Mouse (Mus musculus): ENCODE results near the gene C1rl. TPM values are rescaled to one million over a fixed set of nuclear protein-coding genes. Genes with fewer than 3 reads are reported as not detected.
"Not testable (repeated sequence)": the region's sequence is repeated elsewhere in the genome, so short reads cannot be mapped to it uniquely, and the experiment has no call there.

The C1rl gene
- polyA plus RNA-seq, 1 experiment from 2014 or later = 0.85 TPM

GRCm38 (mm10) chr6:124502021-124502420, 9.1 kb downstream of the C1rl start:
- DNase-seq (ENCODE audit: low spot score) = no peak

- DNase-seq (ENCODE audit: low spot score) = no peak
These were observed 12.1 kb downstream of the C1rl start for GRCm38 (mm10) chr6:124505028-124505427.

GRCm38 (mm10) chr6:124506991-124507390, 14.1 kb downstream of the C1rl start:
- no peak for DNase-seq (ENCODE audit: low spot score)

- DNase-seq (ENCODE audit: low spot score) = no peak
These were observed 15.4 kb downstream of the C1rl start for GRCm38 (mm10) chr6:124508292-124508691.

- not testable (repeated sequence) for DNase-seq (ENCODE audit: low spot score)
These were observed 16.3 kb downstream of the C1rl start for GRCm38 (mm10) chr6:124509192-124509591.

GRCm38 (mm10) chr6:124511936-124512335, 19.0 kb downstream of the C1rl start:
- DNase-seq (ENCODE audit: low spot score) = no peak

- DNase-seq (ENCODE audit: low spot score) = peak; percentile 47
These were observed 19.5 kb downstream of the C1rl start, which contains the start of gene C1ra for GRCm38 (mm10) chr6:124512355-124512836. Gene C1ra (plus strand): TSS chr6:124512405.

GRCm38 (mm10) chr6:124517733-124518132, 24.8 kb downstream of the C1rl start:
- DNase-seq (ENCODE audit: low spot score) = not testable (repeated sequence)

- not testable (repeated sequence) for DNase-seq (ENCODE audit: low spot score)
These were observed 29.2 kb downstream of the C1rl start for GRCm38 (mm10) chr6:124522082-124522481.

- no peak for DNase-seq (ENCODE audit: low spot score)
These were observed 35.0 kb downstream of the C1rl start for GRCm38 (mm10) chr6:124527881-124528280.

- no peak for DNase-seq (ENCODE audit: low spot score)
These were observed 38.2 kb downstream of the C1rl start for GRCm38 (mm10) chr6:124531077-124531476.

- not testable (repeated sequence) for DNase-seq (ENCODE audit: low spot score)
These were observed 43.4 kb downstream of the C1rl start for GRCm38 (mm10) chr6:124536125-124536829.

GRCm38 (mm10) chr6:124541176-124541575, 48.3 kb downstream of the C1rl start:
- DNase-seq (ENCODE audit: low spot score) = not testable (repeated sequence)

- not testable (repeated sequence) for DNase-seq (ENCODE audit: low spot score)
These were observed 49.4 kb downstream of the C1rl start, which contains the start of gene C1s1 for GRCm38 (mm10) chr6:124542284-124542683. Gene C1s1 (minus strand): TSS chr6:124542359.

GRCm38 (mm10) chr6:124544466-124544865, 51.6 kb downstream of the C1rl start:
- no peak for DNase-seq (ENCODE audit: low spot score)

GRCm38 (mm10) chr6:124545425-124545824, 52.5 kb downstream of the C1rl start:
- DNase-seq (ENCODE audit: low spot score) = no peak

- DNase-seq (ENCODE audit: low spot score) = not testable (repeated sequence)
These were observed 55.1 kb downstream of the C1rl start for GRCm38 (mm10) chr6:124547979-124548378.

GRCm38 (mm10) chr6:124549023-124549550, 56.2 kb downstream of the C1rl start:
- no peak for DNase-seq (ENCODE audit: low spot score)

GRCm38 (mm10) chr6:124552766-124553165, 59.9 kb downstream of the C1rl start:
- DNase-seq (ENCODE audit: low spot score) = no peak

- not testable (repeated sequence) for DNase-seq (ENCODE audit: low spot score)
These were observed 63.0 kb downstream of the C1rl start for GRCm38 (mm10) chr6:124555956-124556355.

All from thymus, postnatal 0 days (tissue).